Mouse (Mus musculus): ENCODE measurements around the gene Tha1. TPM values are rescaled to one million over a fixed set of nuclear protein-coding genes. Genes with fewer than 3 reads are reported as not detected.

Tha1 gene
- total RNA-seq, 2 experiments from 2014 or later, result 4.7 to 5.4 TPM

DNA sequence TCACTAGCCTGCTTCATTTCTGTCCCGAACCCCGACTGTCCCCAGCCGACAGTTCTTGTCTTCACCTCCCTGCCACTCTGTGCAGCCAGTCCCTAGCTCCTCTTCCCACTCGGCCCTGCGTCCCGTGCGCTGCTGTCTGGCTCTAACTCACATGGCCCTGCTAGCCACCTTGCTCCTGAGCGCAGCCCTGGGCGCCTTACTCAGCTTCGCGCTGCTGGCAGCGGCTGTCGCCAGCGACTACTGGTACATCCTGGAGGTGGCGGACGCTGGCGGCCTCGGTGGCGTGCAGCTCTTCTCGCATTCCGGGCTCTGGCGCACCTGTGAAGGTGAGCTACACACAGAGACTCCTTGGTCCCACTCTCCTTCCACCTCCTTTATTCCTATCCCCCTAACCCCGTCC, 12.7 kb downstream of the Tha1 start, which contains the start of gene Tmem235:
Tmem235 (plus strand) TSS at position 152 of the 400 bp plus-strand sequence.
- intact Hi-C loops (cut with DNase I), result no loop called here
- no peak for TF ChIP-seq CTCF (IDR thresholded peaks at IDR 0.05)

GRCm38 (mm10) chr11:117858392-117858791, 14.9 kb downstream of the Tha1 start:
- DNase-seq (ENCODE audit: extremely low spot score in 1 of 2, low spot score in 2 of 2), result no peak
- no peak for TF ChIP-seq CTCF (IDR thresholded peaks at IDR 0.05)
- Histone ChIP-seq H3K4me3 (no peak overlapping the region), H3K27ac (no peak overlapping the region)
- intact Hi-C loops (cut with DNase I), result no loop called here

More for the DNA sequence above, 12.7 kb downstream of the Tha1 start, which contains the start of gene Tmem235:
- Histone ChIP-seq H3K27ac (no peak within 1 kb of the TSS), H3K4me3 (no peak within 1 kb of the TSS)
- no peak for DNase-seq (ENCODE audit: extremely low spot score in 1 of 2, low spot score in 2 of 2)

DNA sequence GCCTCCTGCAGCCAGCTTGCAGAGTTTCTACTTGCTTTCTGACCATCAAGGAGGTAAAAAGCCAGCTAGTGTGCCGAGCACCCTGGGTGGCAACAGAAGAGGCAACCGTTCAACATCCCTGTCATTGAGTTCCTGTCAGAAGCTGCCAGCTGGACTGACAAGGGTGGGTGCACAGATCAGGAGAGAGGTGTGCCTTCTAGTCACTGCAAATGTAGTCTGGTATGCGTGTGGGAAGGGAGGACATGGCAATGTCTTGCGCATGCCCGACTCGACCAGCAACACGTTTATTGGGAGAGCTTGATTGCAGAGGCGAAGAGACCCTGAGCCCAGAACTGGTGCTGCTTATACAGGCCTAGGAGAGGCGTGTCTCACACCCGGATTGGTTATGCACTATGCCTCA, 15.8 kb downstream of the Tha1 start:
- H3K4me3 ChIP-seq, result no peak overlapping the region
- intact Hi-C loops (cut with DNase I), result no loop called here
- H3K27ac ChIP-seq, result no peak overlapping the region
- DNase-seq (ENCODE audit: extremely low spot score in 1 of 2, low spot score in 2 of 2), result no peak
- no peak for TF ChIP-seq CTCF (IDR thresholded peaks at IDR 0.05)

- Histone ChIP-seq H3K27ac (no peak overlapping the region), H3K4me3 (no peak overlapping the region)
- no peak for DNase-seq (ENCODE audit: extremely low spot score in 1 of 2, low spot score in 2 of 2)
- intact Hi-C loops (cut with DNase I), result no loop called here
- no peak for TF ChIP-seq CTCF (IDR thresholded peaks at IDR 0.05)
These were observed 17.3 kb downstream of the Tha1 start for GRCm38 (mm10) chr11:117855975-117856374.

DNA sequence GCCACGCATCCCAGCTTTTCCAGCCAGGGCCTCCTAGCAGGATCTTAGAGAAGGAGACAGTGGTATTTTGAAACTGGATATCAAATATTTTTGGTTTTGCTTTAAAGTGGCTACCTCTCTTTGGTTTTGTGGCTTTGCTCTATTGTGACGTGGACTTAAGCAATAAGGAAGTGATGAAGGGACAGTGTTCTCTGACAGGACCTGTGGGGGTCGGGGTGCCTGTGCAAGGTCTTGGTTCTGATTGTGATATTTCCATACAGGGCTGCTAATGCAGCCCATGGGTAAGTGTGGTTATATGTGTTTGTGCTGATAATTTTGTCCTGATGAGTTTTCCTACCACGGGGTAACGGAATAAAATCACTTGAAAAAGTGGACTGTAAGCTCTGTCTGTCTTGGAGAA, 17.9 kb downstream of the Tha1 start:
- no peak for TF ChIP-seq CTCF (IDR thresholded peaks at IDR 0.05)
- Histone ChIP-seq H3K4me3 (no peak overlapping the region), H3K27ac (no peak overlapping the region)
- intact Hi-C loops (cut with DNase I), result no loop called here
- DNase-seq (ENCODE audit: extremely low spot score in 1 of 2, low spot score in 2 of 2), result no peak

- no peak for TF ChIP-seq CTCF (IDR thresholded peaks at IDR 0.05)
- H3K4me3 ChIP-seq, result no peak overlapping the region
- no peak overlapping the region for H3K27ac ChIP-seq
- intact Hi-C loops (cut with DNase I), result no loop called here
- DNase-seq (ENCODE audit: extremely low spot score in 1 of 2, low spot score in 2 of 2), result no peak
These were observed 19.0 kb downstream of the Tha1 start for GRCm38 (mm10) chr11:117854241-117854640.

DNA sequence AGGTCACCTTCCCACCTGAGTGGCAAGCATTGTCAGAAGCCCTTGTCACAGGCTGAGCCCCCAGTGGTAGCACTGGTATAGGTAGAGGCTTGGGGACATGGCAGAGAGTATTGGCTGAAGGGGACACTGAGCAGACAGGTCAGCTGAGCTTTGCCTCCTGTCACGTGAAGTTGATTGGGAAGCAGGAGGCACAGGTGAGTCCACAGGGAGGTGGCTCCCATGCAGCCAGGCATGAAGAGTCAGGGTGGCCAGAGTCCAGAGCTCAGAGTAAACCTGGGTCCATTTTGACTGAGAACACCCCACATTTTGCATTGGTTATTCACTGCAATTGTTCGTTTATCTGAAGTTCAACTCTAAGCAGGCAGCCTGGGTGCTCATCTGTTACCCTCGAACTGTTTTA, 20.4 kb downstream of the Tha1 start:
- Histone ChIP-seq H3K27ac (no peak overlapping the region), H3K4me3 (no peak overlapping the region)
- no peak for DNase-seq (ENCODE audit: extremely low spot score in 1 of 2, low spot score in 2 of 2)
- intact Hi-C loops (cut with DNase I), result no loop called here
- no peak for TF ChIP-seq CTCF (IDR thresholded peaks at IDR 0.05)

DNA sequence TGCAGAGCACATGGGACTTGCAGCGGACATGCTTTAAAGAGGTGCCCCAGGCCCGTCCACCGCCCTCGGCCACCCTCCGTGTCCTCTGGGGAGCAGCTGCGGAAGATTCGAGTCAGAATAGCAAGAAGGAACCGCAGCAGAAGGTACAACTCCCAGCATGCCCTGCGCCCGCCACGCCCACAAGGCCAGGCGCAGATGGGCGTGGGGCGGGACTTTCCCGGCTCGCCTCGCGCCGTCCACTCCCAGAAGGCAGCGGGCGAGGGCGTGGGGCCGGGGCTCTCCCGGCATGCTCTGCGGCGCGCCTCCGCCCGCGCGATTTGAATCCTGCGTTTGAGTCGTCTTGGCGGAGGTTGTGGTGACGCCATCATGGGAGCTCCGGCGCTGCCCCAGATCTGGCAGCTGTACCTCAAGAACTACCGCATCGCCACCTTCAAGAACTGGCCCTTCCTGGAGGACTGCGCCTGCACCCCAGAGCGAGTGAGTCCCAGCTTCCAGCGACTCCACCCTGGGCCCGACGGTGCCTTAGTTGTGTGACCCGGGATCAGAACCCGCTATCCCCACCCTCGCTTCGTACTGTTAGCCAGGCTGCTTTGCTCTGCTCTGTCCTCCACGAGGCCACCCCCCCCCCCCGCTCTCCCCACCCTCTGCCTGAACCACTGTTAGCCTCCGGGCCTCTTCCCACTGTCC, 24.2 kb downstream of the Tha1 start, which contains the start of gene Birc5:
Birc5 (plus strand) TSS at position 267 of the 687 bp plus-strand sequence.
- peak within 1 kb of the TSS; percentile 77 for H3K4me3 ChIP-seq
- DNase-seq (ENCODE audit: extremely low spot score in 1 of 2, low spot score in 2 of 2), result peak; percentile 96 to 97
- no peak; the same call in 1 of the 2 replicates for TF ChIP-seq CTCF (IDR thresholded peaks at IDR 0.05)
- H3K27ac ChIP-seq, result peak within 1 kb of the TSS; percentile 94
- intact Hi-C loops (cut with DNase I), result no loop called here

DNA sequence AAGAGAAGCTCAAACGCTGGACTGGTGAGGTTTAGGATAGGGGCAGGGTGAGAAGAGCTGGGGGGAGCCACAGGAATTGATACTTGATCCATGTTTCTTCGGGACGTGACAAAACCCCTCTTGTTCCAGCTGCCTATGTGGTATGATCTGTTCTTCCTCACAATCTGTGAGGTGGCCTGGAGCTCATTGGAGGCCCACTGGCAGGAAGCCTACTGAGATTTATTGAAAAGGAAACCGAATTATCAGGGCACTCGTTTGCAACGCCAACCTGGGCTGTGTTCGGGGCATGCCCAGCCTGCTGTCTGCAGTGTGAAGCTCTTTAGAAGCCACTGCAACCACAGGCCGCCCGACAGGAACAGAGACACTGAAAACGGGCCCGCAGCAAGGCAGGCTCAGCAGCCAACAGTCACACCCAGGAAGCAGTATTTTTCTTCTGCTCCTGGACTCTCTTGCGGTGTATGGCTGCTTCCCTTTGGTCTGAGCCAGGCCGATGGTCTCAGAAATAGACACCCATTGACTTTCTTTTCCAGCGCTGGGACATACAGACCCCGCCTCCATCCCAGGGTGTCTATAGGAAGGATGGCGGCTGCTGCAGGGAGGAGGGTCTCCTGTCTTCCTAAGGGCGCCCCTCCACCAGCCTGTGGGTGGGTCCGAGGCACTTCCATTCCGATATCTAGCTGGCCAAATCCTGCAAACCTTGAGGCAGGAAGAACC, 24.9 kb downstream of the Tha1 start:
- TF ChIP-seq CTCF (IDR thresholded peaks at IDR 0.05), result no peak
- intact Hi-C loops (cut with DNase I), result no loop called here
- Histone ChIP-seq H3K4me3 (peak overlapping the region; percentile 77), H3K27ac (peak overlapping the region; percentile 94)
- no peak for DNase-seq (ENCODE audit: extremely low spot score in 1 of 2, low spot score in 2 of 2)

DNA sequence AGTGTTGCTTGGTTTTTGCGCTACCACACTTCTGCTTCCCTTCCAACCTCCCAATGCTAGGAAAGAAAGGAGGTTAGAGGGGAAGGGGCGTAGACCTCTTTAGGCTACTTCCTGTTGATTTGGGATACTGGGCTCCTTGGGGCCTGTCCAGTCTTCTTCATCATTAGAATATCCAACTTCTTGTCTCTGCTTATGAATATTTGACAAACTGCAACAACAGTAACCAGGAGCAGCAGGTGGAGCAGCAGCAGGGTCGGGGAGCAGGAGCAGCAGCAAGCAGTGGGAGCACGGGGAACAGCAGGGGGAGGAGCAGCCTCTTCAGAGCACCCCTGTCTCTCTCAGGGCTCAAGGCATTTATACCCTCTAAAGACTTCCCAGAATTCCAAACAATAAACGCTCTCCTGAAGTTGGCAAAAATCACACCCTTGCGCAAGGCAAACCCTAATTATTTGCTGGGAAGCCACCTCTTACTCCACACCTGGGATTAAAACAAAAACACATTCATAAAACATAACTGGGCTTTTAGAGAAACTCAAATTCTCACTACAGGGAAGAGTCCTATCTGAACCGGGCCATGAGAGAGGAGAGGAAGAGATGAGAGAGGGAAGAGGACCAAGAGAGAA, 25.6 kb downstream of the Tha1 start:
- Histone ChIP-seq H3K27ac (peak overlapping the region; percentile 94), H3K4me3 (no peak overlapping the region; the same call in 1 of the 2 replicates)
- TF ChIP-seq CTCF (IDR thresholded peaks at IDR 0.05), result no peak
- intact Hi-C loops (cut with DNase I), result no loop called here
- DNase-seq (ENCODE audit: extremely low spot score in 1 of 2, low spot score in 2 of 2), result no peak

- H3K27ac ChIP-seq, result no peak overlapping the region
- no peak overlapping the region for H3K4me3 ChIP-seq
- peak; percentile 42 for TF ChIP-seq CTCF (IDR thresholded peaks at IDR 0.05)
- DNase-seq (ENCODE audit: extremely low spot score in 1 of 2, low spot score in 2 of 2), result no peak
- intact Hi-C loops (cut with DNase I), result no loop called here
These were observed 26.6 kb downstream of the Tha1 start for GRCm38 (mm10) chr11:117846640-117847039.

- DNase-seq (ENCODE audit: extremely low spot score in 1 of 2, low spot score in 2 of 2), result no peak
- intact Hi-C loops (cut with DNase I), result no loop called here
These were observed 27.6 kb downstream of the Tha1 start for GRCm38 (mm10) chr11:117845651-117846050.

More at GRCm38 (mm10) chr11:117845651-117846050, 27.6 kb downstream of the Tha1 start:
- no peak overlapping the region for H3K27ac ChIP-seq
- no peak overlapping the region for H3K4me3 ChIP-seq
- TF ChIP-seq CTCF (IDR thresholded peaks at IDR 0.05), result no peak

Data from left cerebral cortex, adult 2 months (tissue).